Mouse (Mus musculus): ENCODE data around the gene Gm6034.
"Not testable (repeated sequence)": the region's sequence is repeated elsewhere in the genome, so short reads cannot be mapped to it uniquely, and the experiment has no call there.

Gm6034 gene

DNA sequence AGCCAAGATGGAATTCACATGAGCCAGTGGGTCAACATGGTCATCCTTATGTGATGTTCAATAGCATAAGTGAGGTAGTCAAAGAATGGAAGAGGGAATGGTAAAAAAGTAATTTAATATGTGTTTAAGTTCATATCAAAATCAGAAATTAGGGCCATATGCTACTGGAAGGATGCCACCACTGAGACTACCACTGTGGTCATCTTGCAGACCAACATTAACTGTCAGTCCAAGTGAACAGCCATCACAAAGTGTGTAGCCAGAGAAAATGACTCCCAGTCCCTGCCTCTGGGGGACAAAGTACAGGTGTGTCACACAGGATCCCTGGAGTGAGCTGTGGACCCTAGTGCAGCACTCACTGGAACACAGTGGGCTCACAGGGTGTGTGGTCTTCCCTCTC is 39.1 kb downstream of the Gm6034 start:
- not testable (repeated sequence) for DNase-seq (ENCODE audit: low read depth, low spot score)

DNA sequence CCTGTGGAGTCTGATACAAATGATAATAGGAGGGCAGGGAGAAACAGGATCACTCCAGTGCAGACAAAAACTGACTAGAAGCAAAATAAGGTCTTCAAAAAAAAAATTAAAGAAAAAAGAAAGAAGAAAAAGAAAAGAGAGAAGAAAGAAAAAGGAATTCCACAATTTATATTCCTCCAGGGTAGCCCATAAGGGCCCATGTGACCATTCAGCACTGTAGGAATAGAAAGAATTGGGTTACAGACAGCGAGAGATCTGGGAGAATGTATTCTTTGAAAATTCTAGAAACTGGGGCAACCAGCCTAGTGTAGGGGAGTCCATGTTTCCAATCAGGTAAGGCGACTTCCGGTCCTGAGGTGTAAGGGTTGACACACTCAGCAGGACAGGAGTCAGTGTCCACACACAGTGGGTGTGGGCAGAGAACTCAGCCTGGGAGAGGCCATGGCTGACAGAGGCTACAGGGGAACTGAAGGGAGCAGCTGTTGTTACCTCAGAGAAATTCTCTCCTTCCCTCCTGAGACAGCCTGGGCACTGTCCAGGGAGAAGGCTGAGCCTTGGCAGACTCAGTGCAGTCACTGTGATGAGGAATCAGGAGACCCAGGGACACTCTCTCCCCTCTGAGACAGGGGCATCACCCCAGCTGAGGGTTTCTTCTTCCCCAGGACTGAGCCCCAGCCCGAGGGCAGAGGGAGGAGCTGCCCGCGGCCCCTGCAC is 39.9 kb downstream of the Gm6034 start:
- not testable (repeated sequence) for DNase-seq (ENCODE audit: low read depth, low spot score)

DNA sequence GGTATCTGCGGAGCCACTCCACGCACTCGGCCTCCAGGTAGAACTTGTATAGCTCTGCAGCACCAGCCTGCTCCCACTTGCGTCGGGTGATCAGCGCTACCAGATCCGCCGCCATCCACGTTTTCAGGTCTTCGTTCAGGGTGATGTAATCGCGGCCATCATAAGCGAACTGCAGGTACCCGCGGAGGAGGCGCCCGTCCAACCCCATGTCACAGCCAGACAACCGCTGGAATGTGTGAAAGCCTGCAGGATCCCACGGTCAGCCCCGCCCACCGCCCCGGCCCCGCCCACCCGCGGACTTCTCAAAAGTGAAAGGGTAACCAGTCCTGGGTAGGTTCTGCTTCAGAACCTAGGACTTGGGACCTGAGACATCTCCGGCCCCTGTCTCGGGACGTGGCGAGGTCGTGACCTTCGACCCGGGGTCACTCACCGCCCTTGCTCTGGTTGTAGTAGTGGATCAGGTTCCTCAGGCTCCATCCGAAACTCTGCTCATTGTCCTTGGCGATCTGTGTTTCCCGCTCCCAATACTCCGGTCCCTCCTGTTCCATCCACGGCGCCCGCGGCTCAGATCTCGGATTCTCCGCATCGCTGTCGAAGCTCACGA is 40.6 kb downstream of the Gm6034 start:
- peak; percentile 76 for DNase-seq (ENCODE audit: low read depth, low spot score)

DNA sequence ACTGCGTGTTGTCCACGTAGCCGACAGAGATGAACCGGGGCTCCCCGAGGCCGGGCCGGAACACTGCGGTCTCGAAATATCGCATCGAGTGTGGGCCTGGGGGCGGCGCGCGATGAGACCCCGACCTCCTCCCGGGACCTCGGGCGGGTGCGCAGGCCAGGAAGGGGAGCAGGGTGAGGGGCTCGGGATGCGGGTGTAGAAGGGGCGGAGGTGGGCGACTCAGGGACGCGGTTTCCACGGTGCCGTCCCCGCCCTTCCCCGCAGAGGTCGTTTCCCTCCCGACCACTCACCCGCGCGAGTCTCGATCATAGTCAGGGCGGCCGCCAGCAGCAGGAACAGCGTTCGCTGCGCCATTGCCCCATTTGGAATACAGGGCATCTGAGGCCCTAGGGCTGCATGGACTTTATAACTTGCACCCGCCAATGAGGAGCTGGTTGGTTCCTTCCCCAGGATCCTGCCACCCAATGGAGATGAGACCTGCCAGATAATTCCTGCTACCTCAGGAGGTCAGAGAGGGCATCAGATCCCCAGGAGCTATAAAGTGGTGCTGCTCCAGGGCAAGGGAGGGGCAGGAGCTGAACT is 41.2 kb downstream of the Gm6034 start:
- peak; percentile 49 for DNase-seq (ENCODE audit: low read depth, low spot score)

DNA sequence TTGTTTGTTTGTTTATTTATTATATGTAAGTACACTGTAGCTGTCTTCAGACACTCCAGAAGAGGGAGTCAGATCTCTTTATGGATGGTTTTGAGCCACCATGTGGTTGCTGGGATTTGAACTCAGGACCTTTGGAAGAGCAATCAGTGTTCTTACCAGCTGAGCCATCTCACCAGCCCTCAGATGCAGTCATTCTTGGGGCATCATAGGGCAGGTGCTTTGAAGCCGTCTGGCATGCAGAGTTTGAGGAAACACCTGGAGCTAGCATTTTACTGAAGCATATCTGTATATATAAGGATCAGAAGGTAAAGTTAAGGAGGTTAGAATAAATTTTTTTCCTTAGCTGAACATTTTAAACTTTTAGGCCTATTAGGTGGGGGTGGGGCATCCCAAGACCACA is 43.2 kb downstream of the Gm6034 start:
- DNase-seq (ENCODE audit: low read depth, low spot score), result not testable (repeated sequence)

DNA sequence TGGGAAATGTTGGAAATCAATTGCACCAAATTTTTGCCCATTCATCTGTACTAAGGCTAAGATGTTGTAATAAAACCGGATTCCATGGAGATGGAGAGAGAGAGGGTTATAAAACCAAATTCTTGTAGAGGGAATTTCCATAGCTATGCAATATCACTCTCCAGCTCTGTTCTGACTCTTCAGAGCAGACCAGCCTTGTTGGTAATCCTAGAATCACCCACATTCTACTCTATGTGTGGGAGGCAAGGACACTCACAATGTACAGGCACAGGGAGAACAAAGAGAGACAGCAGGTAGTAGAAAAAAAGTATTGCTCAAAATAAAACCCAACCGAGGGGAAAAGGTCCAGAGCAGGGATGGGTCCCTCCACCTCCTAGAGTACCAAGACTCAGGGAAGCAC is 49.2 kb downstream of the Gm6034 start:
- not testable (repeated sequence) for DNase-seq (ENCODE audit: low read depth, low spot score)

DNA sequence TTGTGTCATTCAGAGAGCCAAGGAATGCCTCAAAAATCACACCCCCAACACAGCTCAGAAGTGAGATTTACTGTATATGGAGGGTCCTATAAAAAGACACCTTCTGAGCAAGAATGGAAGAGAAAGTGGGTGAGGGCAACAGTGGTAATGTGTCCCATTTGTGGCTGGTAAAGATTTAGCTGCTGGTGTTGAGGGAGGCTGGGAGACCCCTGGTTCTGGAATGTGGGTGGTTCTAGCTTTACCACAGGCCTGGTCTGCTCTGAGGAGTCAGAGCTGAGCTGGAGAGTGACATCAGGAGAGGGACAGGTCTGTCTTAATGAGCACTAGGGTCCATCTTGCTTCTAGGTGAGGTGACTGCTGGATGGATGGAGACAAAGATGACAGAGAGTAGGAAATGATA is 49.8 kb downstream of the Gm6034 start:
- not testable (repeated sequence) for DNase-seq (ENCODE audit: low read depth, low spot score)

DNA sequence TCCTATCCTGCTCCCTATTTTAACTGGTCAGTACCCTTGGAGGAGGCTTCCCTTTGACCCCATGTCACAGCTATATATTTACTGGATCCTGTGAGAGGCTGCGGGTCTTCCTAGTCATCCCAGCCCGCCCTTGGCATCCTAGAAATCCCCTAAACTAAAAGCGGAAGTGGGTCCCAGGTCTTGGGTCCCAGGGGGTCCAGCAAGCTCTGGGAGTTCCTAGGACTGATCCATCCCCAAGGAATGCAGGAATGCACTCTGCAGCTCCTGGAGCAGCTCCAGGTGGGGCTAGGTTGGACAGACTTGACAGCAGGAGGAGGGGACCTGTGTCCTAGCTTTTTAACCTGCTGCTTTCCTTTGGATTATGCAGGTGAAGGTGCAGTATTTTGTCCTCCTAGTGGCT is 51.2 kb downstream of the Gm6034 start:
- no peak for DNase-seq (ENCODE audit: low read depth, low spot score)

DNA sequence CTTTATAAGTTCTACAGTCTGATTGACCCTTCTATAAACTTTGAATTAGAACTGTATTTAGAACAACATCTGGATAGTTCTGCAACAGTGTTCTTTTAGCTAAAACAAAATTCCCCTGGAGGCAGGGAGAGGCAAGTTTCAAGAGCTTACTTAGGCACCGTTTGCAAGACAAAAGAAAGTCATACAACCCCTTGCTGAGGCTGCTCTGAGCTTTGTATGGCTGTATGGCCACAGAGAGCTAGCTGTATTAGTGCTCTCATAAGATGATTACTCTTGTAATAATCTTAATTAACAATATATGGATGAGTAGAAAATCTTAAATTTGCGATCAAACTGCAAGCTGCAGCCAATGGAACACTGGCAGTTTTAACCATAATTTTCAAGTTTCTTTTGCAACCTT is 56.8 kb downstream of the Gm6034 start:
- not testable (repeated sequence) for DNase-seq (ENCODE audit: low read depth, low spot score)

DNA sequence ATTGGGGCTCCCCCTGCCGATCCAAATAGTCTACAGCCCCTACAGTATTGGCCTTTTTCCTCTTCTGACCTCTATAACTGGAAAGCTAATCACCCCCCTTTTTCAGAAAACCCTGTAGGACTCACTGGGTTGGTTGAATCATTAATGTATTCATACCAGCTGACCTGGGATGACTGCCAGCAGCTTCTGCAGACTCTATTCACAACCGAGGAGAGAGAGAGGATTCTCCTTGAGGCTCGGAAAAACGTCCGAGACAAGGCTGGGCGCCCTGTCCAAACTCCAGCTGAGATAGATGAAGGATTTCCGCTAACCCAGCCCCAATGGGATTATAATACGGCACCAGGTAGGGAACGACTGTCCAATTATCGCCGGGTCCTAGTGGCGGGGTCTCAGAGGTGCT is 59.3 kb downstream of the Gm6034 start:
- DNase-seq (ENCODE audit: low read depth, low spot score), result not testable (repeated sequence)

All from CD4-positive, CD25-positive, alpha-beta regulatory T cell, adult 2 months (primary cell).